Mouse (Mus musculus): ENCODE data around the gene Tipin. TPM values are rescaled to one million over a fixed set of nuclear protein-coding genes. Genes with fewer than 3 reads are reported as not detected.
A peak's percentile ranks its signal among the peaks of the same experiment; 100 is the strongest.

The Tipin gene
- 269 and 272 TPM in 2 replicates for polyA plus RNA-seq (2016; fragmentation: Nextera tagmentation; extraction: Ambion mirVana)

GRCm38 (mm10) chr9:64281105-64281780, at the start of gene Tipin:
Tipin (plus strand) TSS chr9:64281581.
- H3K9me3 ChIP-seq, result no peaks in the 10 kb centered on the region
- no peaks in the 10 kb centered on the region for H3K27me3 ChIP-seq (replicated peaks; ENCODE audit: low read depth, poor library complexity, severe bottlenecking)
- H3K4me3 ChIP-seq, result peak within 1 kb of the TSS; percentile 93
- WGBS, result 3% methylated on average over 46 of the region's 46 CpGs
- peaks cover 23% of the 10 kb centered on the region for H3K36me3 ChIP-seq (replicated peaks)
- H3K27ac ChIP-seq (replicated peaks), result peak within 1 kb of the TSS; percentile 99
- H3K4me1 ChIP-seq, result peaks cover 10% of the 10 kb centered on the region
- DNase-seq (ENCODE audit: low spot score), result peak; percentile 97

- Histone ChIP-seq H3K9me3 (no peaks in the 10 kb centered on the region), H3K27me3 (replicated peaks; ENCODE audit: low read depth, poor library complexity, severe bottlenecking) (no peaks in the 10 kb centered on the region), H3K27ac (replicated peaks) (peak overlapping the region; percentile 52), H3K4me3 (no peak overlapping the region), H3K4me1 (peaks cover 63% of the 10 kb centered on the region), H3K36me3 (replicated peaks) (peaks cover 13% of the 10 kb centered on the region)
- no peak for DNase-seq (ENCODE audit: low spot score)
- 84% methylated on average over 3 of the region's 3 CpGs for WGBS
Measured at GRCm38 (mm10) chr9:64231674-64232073, 49.7 kb upstream of the Tipin start.

GRCm38 (mm10) chr9:64232257-64232957, 49.0 kb upstream of the Tipin start:
- peaks cover 13% of the 10 kb centered on the region for H3K36me3 ChIP-seq (replicated peaks)
- no peaks in the 10 kb centered on the region for H3K27me3 ChIP-seq (replicated peaks; ENCODE audit: low read depth, poor library complexity, severe bottlenecking)
- H3K9me3 ChIP-seq, result no peaks in the 10 kb centered on the region
- peaks cover 63% of the 10 kb centered on the region for H3K4me1 ChIP-seq
- WGBS, result 47% methylated on average over 9 of the region's 9 CpGs
- no peak overlapping the region for H3K4me3 ChIP-seq
- H3K27ac ChIP-seq (replicated peaks), result peak overlapping the region; percentile 52
- DNase-seq (ENCODE audit: low spot score), result peak; percentile 43

GRCm38 (mm10) chr9:64233656-64234055, 47.7 kb upstream of the Tipin start:
- peaks cover 61% of the 10 kb centered on the region for H3K4me1 ChIP-seq
- 46% methylated on average over 5 of the region's 5 CpGs for WGBS
- peak; percentile 42 for DNase-seq (ENCODE audit: low spot score)
- H3K36me3 ChIP-seq (replicated peaks), result peaks cover 15% of the 10 kb centered on the region
- no peak overlapping the region for H3K4me3 ChIP-seq
- H3K27me3 ChIP-seq (replicated peaks; ENCODE audit: low read depth, poor library complexity, severe bottlenecking), result no peaks in the 10 kb centered on the region
- peak overlapping the region; percentile 49 for H3K27ac ChIP-seq (replicated peaks)
- no peaks in the 10 kb centered on the region for H3K9me3 ChIP-seq

- peaks cover 20% of the 10 kb centered on the region for H3K36me3 ChIP-seq (replicated peaks)
- no peak within 1 kb of the TSS for H3K4me3 ChIP-seq
- H3K27me3 ChIP-seq (replicated peaks; ENCODE audit: low read depth, poor library complexity, severe bottlenecking), result no peaks in the 10 kb centered on the region
- H3K27ac ChIP-seq (replicated peaks), result peak within 1 kb of the TSS; percentile 49
- no peak for DNase-seq (ENCODE audit: low spot score)
- H3K9me3 ChIP-seq, result no peaks in the 10 kb centered on the region
- H3K4me1 ChIP-seq, result peaks cover 55% of the 10 kb centered on the region
- WGBS, result 76% methylated on average over 8 of the region's 8 CpGs
Measured at GRCm38 (mm10) chr9:64234768-64235435, 46.5 kb upstream of the Tipin start, which contains the start of gene Uchl4. Uchl4 (plus strand) TSS chr9:64235201.

GRCm38 (mm10) chr9:64236056-64236455, 45.3 kb upstream of the Tipin start:
- no peaks in the 10 kb centered on the region for H3K27me3 ChIP-seq (replicated peaks; ENCODE audit: low read depth, poor library complexity, severe bottlenecking)
- H3K36me3 ChIP-seq (replicated peaks), result peaks cover 20% of the 10 kb centered on the region
- DNase-seq (ENCODE audit: low spot score), result no peak
- H3K4me3 ChIP-seq, result no peak overlapping the region
- 95% methylated on average over 7 of the region's 7 CpGs for WGBS
- H3K4me1 ChIP-seq, result peaks cover 56% of the 10 kb centered on the region
- no peak overlapping the region for H3K27ac ChIP-seq (replicated peaks)
- H3K9me3 ChIP-seq, result no peaks in the 10 kb centered on the region

GRCm38 (mm10) chr9:64240116-64240515, 41.3 kb upstream of the Tipin start:
- H3K27me3 ChIP-seq (replicated peaks; ENCODE audit: low read depth, poor library complexity, severe bottlenecking), result no peaks in the 10 kb centered on the region
- DNase-seq (ENCODE audit: low spot score), result no peak
- H3K9me3 ChIP-seq, result no peaks in the 10 kb centered on the region
- H3K36me3 ChIP-seq (replicated peaks), result peaks cover 21% of the 10 kb centered on the region
- peak overlapping the region; percentile 42 for H3K4me3 ChIP-seq
- WGBS, result 30% methylated on average over 2 of the region's 2 CpGs
- H3K27ac ChIP-seq (replicated peaks), result peak overlapping the region; percentile 73
- peaks cover 24% of the 10 kb centered on the region for H3K4me1 ChIP-seq

- WGBS, result 30% methylated on average over 8 of the region's 8 CpGs
- Histone ChIP-seq H3K9me3 (no peaks in the 10 kb centered on the region), H3K27me3 (replicated peaks; ENCODE audit: low read depth, poor library complexity, severe bottlenecking) (no peaks in the 10 kb centered on the region), H3K27ac (replicated peaks) (peak overlapping the region; percentile 73), H3K4me1 (peaks cover 23% of the 10 kb centered on the region), H3K4me3 (peak overlapping the region; percentile 42), H3K36me3 (replicated peaks) (peaks cover 25% of the 10 kb centered on the region)
- peak; percentile 63 for DNase-seq (ENCODE audit: low spot score)
Measured at GRCm38 (mm10) chr9:64240681-64241080, 40.7 kb upstream of the Tipin start.

- Histone ChIP-seq H3K4me3 (no peak overlapping the region), H3K9me3 (no peaks in the 10 kb centered on the region), H3K36me3 (replicated peaks) (peaks cover 32% of the 10 kb centered on the region), H3K27ac (replicated peaks) (peak overlapping the region; percentile 54; the same call in 1 of the 2 replicates), H3K4me1 (peaks cover 23% of the 10 kb centered on the region), H3K27me3 (replicated peaks; ENCODE audit: low read depth, poor library complexity, severe bottlenecking) (no peaks in the 10 kb centered on the region)
- no peak for DNase-seq (ENCODE audit: low spot score)
- 69% methylated on average over 6 of the region's 6 CpGs for WGBS
Measured at GRCm38 (mm10) chr9:64242381-64242831, 39.0 kb upstream of the Tipin start.

GRCm38 (mm10) chr9:64249371-64249770, 32.0 kb upstream of the Tipin start:
- 70% methylated on average over 1 of the region's 1 CpGs for WGBS
- Histone ChIP-seq H3K9me3 (no peaks in the 10 kb centered on the region), H3K27ac (replicated peaks) (no peak overlapping the region), H3K36me3 (replicated peaks) (peaks cover 32% of the 10 kb centered on the region), H3K4me1 (peaks cover 26% of the 10 kb centered on the region), H3K4me3 (no peak overlapping the region), H3K27me3 (replicated peaks; ENCODE audit: low read depth, poor library complexity, severe bottlenecking) (no peaks in the 10 kb centered on the region)
- DNase-seq (ENCODE audit: low spot score), result no peak

- H3K4me1 ChIP-seq, result peaks cover 26% of the 10 kb centered on the region
- H3K9me3 ChIP-seq, result no peaks in the 10 kb centered on the region
- H3K27ac ChIP-seq (replicated peaks), result no peak overlapping the region
- peaks cover 27% of the 10 kb centered on the region for H3K36me3 ChIP-seq (replicated peaks)
- DNase-seq (ENCODE audit: low spot score), result no peak
- no peak overlapping the region for H3K4me3 ChIP-seq
- H3K27me3 ChIP-seq (replicated peaks; ENCODE audit: low read depth, poor library complexity, severe bottlenecking), result no peaks in the 10 kb centered on the region
Measured at GRCm38 (mm10) chr9:64250111-64250730, 31.2 kb upstream of the Tipin start.

- H3K36me3 ChIP-seq (replicated peaks), result peaks cover 10% of the 10 kb centered on the region
- DNase-seq (ENCODE audit: low spot score), result peak; percentile 54
- H3K4me1 ChIP-seq, result peaks cover 26% of the 10 kb centered on the region
- H3K27me3 ChIP-seq (replicated peaks; ENCODE audit: low read depth, poor library complexity, severe bottlenecking), result no peaks in the 10 kb centered on the region
- under 1% methylated on average over 16 of the region's 16 CpGs for WGBS
- H3K9me3 ChIP-seq, result no peaks in the 10 kb centered on the region
- peak overlapping the region; percentile 95 for H3K4me3 ChIP-seq
- H3K27ac ChIP-seq (replicated peaks), result peak overlapping the region; percentile 93
Measured at GRCm38 (mm10) chr9:64252591-64253020, 28.8 kb upstream of the Tipin start.
